Mouse (Mus musculus): ENCODE measurements around the gene Mknk2.
A peak's percentile ranks its signal among the peaks of the same experiment; 100 is the strongest.

Gene Mknk2

GRCm38 (mm10) chr10:80677942-80678436 lies at the start of gene Mknk2:
TSS of gene Mknk2 (minus strand) at chr10:80678112.
- DNase-seq (ENCODE audit: low spot score in 2 of 2): peak; percentile 84 to 94

- no peak for DNase-seq (ENCODE audit: low spot score in 2 of 2)
Observed at GRCm38 (mm10) chr10:80717281-80717680, 39.4 kb upstream of the Mknk2 start.

GRCm38 (mm10) chr10:80710834-80711233 lies 32.9 kb upstream of the Mknk2 start:
- no peak for DNase-seq (ENCODE audit: low spot score in 2 of 2)

- DNase-seq (ENCODE audit: low spot score in 2 of 2): no peak
Observed at GRCm38 (mm10) chr10:80705479-80705878, 27.6 kb upstream of the Mknk2 start.

- no peak for DNase-seq (ENCODE audit: low spot score in 2 of 2)
Observed at GRCm38 (mm10) chr10:80705033-80705432, 27.1 kb upstream of the Mknk2 start.

GRCm38 (mm10) chr10:80704418-80704817 lies 26.5 kb upstream of the Mknk2 start:
- no peak for DNase-seq (ENCODE audit: low spot score in 2 of 2)

GRCm38 (mm10) chr10:80703643-80704042 lies 25.7 kb upstream of the Mknk2 start:
- no peak for DNase-seq (ENCODE audit: low spot score in 2 of 2)

- DNase-seq (ENCODE audit: low spot score in 2 of 2): peak; percentile 93 to 95
Observed at GRCm38 (mm10) chr10:80702536-80703390, 24.9 kb upstream of the Mknk2 start.

- peak; percentile 96 to 100 for DNase-seq (ENCODE audit: low spot score in 2 of 2)
Observed at GRCm38 (mm10) chr10:80701721-80702535, 24.0 kb upstream of the Mknk2 start, which contains the start of the genes Mob3a and Izumo4. TSS of gene Mob3a (minus strand) at chr10:80701977. TSS of gene Izumo4 (plus strand) at chr10:80702184.

- no peak for DNase-seq (ENCODE audit: low spot score in 2 of 2)
Observed at GRCm38 (mm10) chr10:80700732-80701131, 22.8 kb upstream of the Mknk2 start.

GRCm38 (mm10) chr10:80700038-80700504 lies 22.2 kb upstream of the Mknk2 start:
- DNase-seq (ENCODE audit: low spot score in 2 of 2): no peak

- DNase-seq (ENCODE audit: low spot score in 2 of 2): no peak
Observed at GRCm38 (mm10) chr10:80698605-80699004, 20.7 kb upstream of the Mknk2 start.

- no peak for DNase-seq (ENCODE audit: low spot score in 2 of 2)
Observed at GRCm38 (mm10) chr10:80697812-80698211, 19.9 kb upstream of the Mknk2 start.

- DNase-seq (ENCODE audit: low spot score in 2 of 2): no peak
Observed at GRCm38 (mm10) chr10:80697393-80697787, 19.5 kb upstream of the Mknk2 start.

GRCm38 (mm10) chr10:80696502-80697392 lies 18.8 kb upstream of the Mknk2 start:
- DNase-seq (ENCODE audit: low spot score in 2 of 2): no peak

GRCm38 (mm10) chr10:80695801-80696501 lies 18.0 kb upstream of the Mknk2 start:
- DNase-seq (ENCODE audit: low spot score in 2 of 2): no peak

- DNase-seq (ENCODE audit: low spot score in 2 of 2): peak in 1 of 2 experiments; percentile 27
Observed at GRCm38 (mm10) chr10:80695186-80695585, 17.3 kb upstream of the Mknk2 start.

GRCm38 (mm10) chr10:80694159-80694938 lies 16.4 kb upstream of the Mknk2 start:
- no peak for DNase-seq (ENCODE audit: low spot score in 2 of 2)

- no peak for DNase-seq (ENCODE audit: low spot score in 2 of 2)
Observed at GRCm38 (mm10) chr10:80693401-80694045, 15.6 kb upstream of the Mknk2 start.
